Mouse (Mus musculus) gastrocnemius, postnatal 4 days (tissue): ENCODE data around the gene Acadvl. TPM values are rescaled to one million over a fixed set of nuclear protein-coding genes. Genes with fewer than 3 reads are reported as not detected.
A peak's percentile ranks its signal among the peaks of the same experiment; 100 is the strongest.
"Not testable (repeated sequence)": the region's sequence is repeated elsewhere in the genome, so short reads cannot be mapped to it uniquely, and the experiment has no call there.

Experiments used
- DNase-seq, 2 experiments: peaks; one replicate each; pipeline ENCODE4 v3.0.0; 2021 to 2022; ENCODE audit warnings: low spot score in 2 of 2, mixed read lengths in 2 of 2
- total RNA-seq, 2 experiments: library from RNA; stranded (reverse); gene quantifications; 2 replicates each; pipeline ENCODE4 v1.2.3; 2021

Gene Acadvl
- total RNA-seq, 2 experiments from 2014 or later, result 233 to 241 TPM

GRCm38 (mm10) chr11:70028401-70029129 is 13.4 kb upstream of the Acadvl start:
- DNase-seq, result peak in 1 of 2 experiments; percentile 34

GRCm38 (mm10) chr11:70027397-70027796 is 12.2 kb upstream of the Acadvl start:
- peak in 1 of 2 experiments; percentile 59 for DNase-seq

DNA sequence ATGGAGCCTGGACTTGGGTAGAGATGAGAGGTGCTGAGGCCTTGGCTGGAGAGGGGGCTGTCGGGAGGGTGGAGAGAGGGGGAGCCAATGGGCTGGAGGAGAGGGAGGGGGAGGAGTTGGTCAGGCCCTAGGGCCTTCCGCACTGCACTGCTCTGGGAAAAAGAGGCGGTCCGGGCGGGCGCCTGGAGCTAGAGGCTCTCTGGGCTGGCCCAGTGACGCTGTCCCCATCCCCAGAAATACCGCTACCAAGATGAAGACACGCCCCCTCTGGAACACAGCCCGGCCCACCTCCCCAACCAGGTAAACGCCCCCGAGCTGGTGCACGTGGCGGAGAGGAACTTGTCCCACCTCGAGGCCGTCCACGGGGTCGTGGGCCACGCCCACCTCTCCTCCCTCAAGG is 11.5 kb upstream of the Acadvl start:
- peak; percentile 63 to 77 for DNase-seq

DNA sequence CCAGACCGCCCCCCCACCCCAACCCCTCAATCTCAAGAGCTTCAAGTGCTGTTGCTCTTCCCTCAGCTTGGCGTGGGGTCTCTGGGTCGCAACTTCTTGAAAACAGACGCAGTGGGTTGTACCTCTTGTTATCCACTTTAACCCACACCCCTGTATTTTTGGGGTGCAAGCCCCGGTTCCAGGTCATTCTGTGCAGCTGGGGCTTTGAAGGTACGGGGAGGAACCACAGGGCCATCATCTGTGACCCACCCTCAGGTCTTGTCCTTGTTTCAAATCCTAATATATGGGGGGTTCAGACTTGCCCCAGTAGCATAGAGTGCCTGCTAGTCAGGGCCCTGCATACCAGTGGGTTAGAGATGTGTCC is 8.9 kb upstream of the Acadvl start:
- no peak for DNase-seq

- no peak for DNase-seq
Measured at GRCm38 (mm10) chr11:70023481-70024150, 8.4 kb upstream of the Acadvl start.

DNA sequence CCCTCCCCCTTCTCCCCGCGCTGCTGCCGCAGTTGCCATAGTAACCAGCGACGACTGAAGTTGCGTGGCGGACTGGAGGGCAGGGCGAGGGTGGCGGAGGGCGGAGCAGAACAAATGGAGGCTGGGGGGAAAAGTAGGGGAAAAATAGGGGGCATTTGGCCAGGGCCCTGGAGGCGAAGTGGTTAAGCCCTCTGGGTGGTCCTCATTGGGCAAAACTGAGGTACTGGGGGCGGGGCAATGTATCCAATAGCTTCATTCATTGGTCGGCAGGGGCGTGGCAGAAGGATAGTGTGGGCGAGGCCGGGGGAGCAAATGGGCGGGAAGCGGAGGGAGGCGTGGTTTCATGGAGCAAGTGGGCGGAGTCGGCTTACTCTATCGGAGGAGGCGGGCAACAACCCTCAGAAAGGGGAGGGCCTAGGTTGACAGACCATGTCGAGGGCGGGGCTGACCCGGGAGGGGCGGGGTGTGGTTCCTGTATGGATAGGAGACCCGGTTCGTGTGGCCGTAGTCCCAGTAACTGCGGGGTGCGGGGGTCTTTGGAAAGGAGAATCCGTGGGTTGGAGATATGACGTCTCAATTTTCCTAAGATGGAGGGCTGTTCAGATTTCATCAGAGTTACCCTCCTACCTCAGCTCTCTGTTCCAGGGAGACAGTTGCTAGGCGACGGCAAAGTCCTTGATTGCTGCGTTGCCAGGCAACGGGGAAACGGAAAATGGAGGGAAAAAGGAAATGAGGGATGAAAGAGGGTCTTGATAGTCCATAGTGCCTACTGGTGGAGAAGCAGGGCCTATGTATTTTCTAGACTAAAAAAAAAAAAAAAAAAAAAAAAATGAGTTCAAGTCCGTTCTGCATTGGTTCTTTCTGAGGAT is 6.3 kb upstream of the Acadvl start:
- peak; percentile 94 to 98 for DNase-seq

DNA sequence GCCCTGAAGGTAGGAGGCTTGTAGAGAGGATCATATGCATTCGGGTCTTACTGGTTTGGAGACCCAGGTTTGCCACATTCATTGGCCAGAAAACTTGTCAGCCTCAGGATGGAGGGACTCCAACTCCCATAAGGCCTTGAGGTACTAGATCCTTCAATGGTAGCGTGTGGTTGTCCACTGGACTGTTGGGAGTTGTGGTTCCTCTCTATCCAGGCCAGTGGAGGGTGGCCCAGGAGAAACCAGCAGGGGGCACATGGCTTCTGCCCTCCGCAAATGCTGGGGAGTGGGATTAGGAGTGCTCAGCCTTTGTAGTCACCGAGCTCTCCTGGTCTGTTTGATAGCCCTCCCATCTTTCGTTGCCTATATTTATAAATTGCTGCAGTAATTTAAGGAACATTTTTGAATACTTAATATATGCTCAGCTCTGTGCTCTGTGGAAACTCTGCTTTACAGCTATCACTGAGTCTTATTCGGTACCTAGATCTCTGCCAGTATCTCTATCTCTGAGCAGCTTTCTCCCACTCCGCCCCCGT is 5.6 kb upstream of the Acadvl start:
- DNase-seq, result peak in 1 of 2 experiments; percentile 73

DNA sequence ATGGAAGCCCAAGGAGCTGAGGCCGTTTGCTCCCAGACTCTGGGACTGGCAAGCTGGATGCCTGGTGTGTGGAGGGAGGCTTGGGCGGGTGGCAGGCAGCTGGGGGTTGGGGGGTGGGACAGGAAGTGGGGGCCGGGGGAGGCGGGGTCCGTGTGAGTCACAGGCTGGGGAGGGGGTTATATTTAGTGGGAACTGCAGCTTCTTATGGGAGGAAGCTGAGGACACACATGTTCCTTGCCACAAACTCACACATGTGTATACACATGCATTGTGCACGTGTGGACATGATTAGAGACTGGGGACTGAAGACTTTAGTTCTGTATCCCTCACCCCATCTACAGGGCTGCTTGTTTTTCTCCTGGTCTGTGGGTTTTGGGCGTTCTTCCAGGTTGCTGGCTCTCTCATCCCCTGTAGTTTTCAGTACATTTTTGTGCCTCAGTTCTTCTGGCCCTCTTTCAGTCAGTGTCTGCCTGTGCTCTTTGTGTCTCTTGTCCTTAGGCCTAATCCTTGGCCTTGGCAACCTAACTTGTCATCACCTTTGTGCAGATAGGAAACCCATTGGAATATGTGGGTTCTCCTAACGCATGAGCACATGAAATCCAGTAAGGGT is 4.9 kb upstream of the Acadvl start:
- DNase-seq, result no peak

GRCm38 (mm10) chr11:70019495-70020021 is 4.3 kb upstream of the Acadvl start:
- DNase-seq, result no peak

- peak in 1 of 2 experiments; percentile 62 for DNase-seq
Measured at GRCm38 (mm10) chr11:70018131-70018990, 3.1 kb upstream of the Acadvl start.

DNA sequence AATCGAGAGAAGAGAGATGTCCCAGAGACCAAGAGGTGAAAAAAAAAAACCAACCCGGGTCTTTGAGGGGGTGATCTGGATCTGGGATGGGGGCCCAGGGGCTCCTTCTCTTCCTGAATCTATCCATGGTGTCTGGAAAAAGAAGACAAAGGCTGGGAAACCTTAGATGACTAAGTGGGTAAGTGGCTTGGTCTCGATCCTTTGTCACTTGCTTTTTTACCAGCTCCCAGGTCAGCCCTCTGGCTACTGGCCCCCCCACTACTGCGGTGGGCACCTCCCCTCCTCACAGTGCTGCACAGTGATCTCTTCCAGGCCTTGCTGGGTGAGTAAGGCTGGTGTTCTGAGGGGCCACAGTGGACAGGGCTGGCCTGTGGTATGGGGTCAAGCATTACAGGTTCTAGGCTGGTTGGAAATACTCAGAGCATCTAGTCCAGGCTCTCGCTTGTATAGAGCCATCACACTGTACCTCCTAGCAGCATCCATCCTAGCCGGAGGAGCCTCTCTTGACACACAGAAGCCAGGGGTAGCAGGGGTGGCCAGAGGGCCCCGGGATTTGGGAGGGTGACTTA is 2.1 kb upstream of the Acadvl start:
- no peak for DNase-seq

- no peak for DNase-seq
Measured at GRCm38 (mm10) chr11:70016669-70017068, 1.5 kb upstream of the Acadvl start, which contains the start of gene Dlg4. Dlg4 (plus strand) TSS chr11:70016942.

DNA sequence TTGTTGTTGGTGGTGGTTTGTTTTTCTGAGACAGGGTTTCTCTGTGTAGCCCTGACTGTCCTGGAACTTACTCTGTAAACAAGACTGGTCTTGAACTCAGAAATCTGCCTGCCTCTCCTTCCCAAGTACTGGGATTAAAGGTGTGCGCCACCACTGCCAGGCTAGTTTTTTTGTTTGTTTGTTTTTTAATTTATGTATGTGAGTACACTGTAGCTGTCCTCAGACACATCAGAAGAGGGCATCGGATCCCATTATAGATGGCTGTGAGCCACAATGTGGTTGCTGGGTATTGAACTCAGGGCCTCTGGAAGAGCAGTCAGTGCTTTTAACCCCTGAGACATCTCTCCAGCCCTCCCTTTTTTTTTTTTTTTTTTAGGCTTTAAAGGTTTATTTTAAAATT is 966 bp upstream of the Acadvl start:
- not testable (repeated sequence) for DNase-seq

DNA sequence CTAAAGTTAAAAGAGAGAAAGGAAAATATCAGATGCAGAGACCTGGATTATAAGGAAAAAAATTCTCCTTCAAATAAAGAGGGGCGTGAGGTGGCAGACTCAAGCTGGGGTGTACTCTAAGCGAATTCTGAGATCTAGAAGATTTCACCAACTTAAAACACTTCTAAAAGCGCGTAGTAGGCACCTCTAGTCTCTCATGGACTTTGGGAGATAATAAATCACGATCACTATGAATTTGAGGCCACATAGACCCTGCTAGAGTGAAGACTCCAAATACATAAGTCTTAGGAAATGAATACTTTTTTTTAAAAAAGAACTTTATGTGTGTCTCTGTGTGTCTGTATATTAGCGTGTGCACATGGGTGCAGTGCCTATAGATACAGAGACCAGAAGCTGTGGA is 466 bp upstream of the Acadvl start:
- DNase-seq, result no peak

GRCm38 (mm10) chr11:70014051-70014450 is 1.2 kb downstream of the Acadvl start:
- no peak for DNase-seq

DNA sequence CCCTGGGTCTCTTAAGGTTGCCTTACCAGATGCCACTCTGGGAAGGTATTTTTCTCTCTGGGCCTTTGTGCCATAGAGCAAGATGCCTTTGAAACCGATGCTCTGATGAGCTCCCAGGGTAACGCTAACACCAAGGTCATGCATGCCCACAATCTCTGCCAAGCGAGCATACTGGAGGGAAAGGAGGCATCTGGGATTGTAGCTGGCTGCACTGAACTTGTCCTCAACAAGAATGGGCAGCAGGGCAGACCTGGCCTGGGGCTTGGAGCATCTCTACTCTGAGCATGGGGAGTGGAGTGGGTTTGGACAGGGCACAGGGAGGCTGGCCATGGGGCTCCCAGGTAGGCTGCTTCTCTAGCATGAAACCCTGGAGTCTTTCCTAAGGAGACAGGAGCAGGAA is 1.8 kb downstream of the Acadvl start:
- DNase-seq, result no peak

DNA sequence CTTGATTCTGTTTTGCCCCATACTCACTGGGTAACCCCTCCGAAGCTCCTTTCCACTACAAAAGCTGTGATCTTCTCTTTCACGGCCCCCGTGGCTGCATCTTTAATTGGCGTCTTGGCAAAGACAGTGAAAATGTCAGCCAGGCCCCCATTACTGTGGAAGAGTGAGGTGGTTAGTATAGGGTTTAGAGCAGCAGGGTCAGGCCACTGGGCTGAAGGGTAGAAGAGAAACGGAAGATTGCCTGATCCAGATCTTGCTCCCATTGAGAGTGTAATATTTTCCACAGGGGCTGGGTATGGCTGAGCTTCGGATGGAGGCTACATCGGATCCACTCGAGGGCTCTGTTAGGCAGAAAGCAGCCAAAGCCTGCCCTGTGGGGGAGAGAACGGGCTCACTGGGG is 2.3 kb downstream of the Acadvl start:
- no peak for DNase-seq

- DNase-seq, result no peak
Measured at GRCm38 (mm10) chr11:70010961-70011360, 4.2 kb downstream of the Acadvl start.

DNA sequence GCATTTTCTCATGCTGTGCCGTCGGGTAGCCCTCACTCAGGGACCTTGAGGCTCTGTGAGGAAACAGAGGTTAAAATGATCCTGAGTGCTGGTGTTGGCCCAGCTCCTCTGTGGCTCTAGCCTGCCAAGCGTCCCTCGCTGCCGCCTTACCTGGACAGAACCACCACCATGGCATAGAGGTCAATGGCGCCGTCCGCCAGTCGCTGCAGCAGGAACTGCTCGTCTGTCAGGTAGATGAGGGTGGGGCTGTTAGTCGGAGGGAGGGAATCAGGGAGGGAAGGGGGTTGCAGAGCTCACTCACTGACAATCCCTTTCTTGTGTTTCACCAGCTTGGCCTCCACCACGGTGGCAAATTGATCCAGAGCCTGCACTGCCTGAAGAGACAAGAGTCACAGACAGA is 4.7 kb downstream of the Acadvl start:
- DNase-seq, result no peak

GRCm38 (mm10) chr11:70010033-70010432 is 5.2 kb downstream of the Acadvl start:
- DNase-seq, result no peak
